Mouse (Mus musculus) embryonic facial prominence, embryonic 11.5 days (tissue): ENCODE measurements around the gene Kcnmb2. TPM values are rescaled to one million over a fixed set of nuclear protein-coding genes. Genes with fewer than 3 reads are reported as not detected.

Source experiments
- ATAC-seq: fragments of 200-750 bp; cut with Nextera tagmentation; replicated peaks from 2 replicates; pipeline ENCODE4 v1.8.0; 2017; ENCODE audit warnings: low read depth; ENCODE audit not compliant: insufficient number of reproducible peaks, low FRiP score, low TSS enrichment
- DNase-seq: peaks from one replicate; pipeline ENCODE4 v3.0.0-alpha.2; 2015; ENCODE audit warnings: low spot score
- H3K27ac ChIP-seq: fragments of 300-500 bp; sonication (generic); replicated peaks from 2 replicates; pipeline ENCODE4 v1.5.1; 2014; ENCODE audit warnings: mild to moderate bottlenecking, low read depth, low read length, control low read depth
- H3K27me3 ChIP-seq: fragments of 300-500 bp; sonication (generic); 2 replicates; pipeline ENCODE4 v1.6.1; 2014; ENCODE audit warnings: mild to moderate bottlenecking, low read length, moderate library complexity, mixed read lengths; ENCODE audit not compliant: control insufficient read depth, insufficient read depth
- H3K36me3 ChIP-seq: fragments of 300-500 bp; sonication (generic); replicated peaks from 2 replicates; pipeline ENCODE4 v1.6.1; 2014; ENCODE audit warnings: low read depth, mild to moderate bottlenecking, low read length, moderate library complexity, mixed read lengths; ENCODE audit not compliant: control insufficient read depth, insufficient read depth
- H3K4me1 ChIP-seq: fragments of 300-500 bp; sonication (generic); 2 replicates; pipeline ENCODE4 v1.6.1; 2014; ENCODE audit warnings: low read length, mixed read lengths; ENCODE audit not compliant: control insufficient read depth, insufficient read depth
- H3K4me2 ChIP-seq: fragments of 300-500 bp; sonication (generic); 2 replicates; pipeline ENCODE4 v1.6.1; 2014; ENCODE audit warnings: low read depth, mild to moderate bottlenecking, control low read depth, low read length, moderate library complexity
- H3K4me3 ChIP-seq: fragments of 300-500 bp; sonication (generic); 2 replicates; pipeline ENCODE4 v1.5.1; 2014; ENCODE audit warnings: low read depth, low read length, control low read depth
- H3K9ac ChIP-seq: fragments of 300-500 bp; sonication (generic); replicated peaks from 2 replicates; pipeline ENCODE4 v1.6.1; 2014; ENCODE audit warnings: mild to moderate bottlenecking, control low read depth, low read length
- H3K9me3 ChIP-seq: fragments of 300-500 bp; sonication (generic); replicated peaks from 2 replicates; pipeline ENCODE4 v1.6.1; 2016; ENCODE audit warnings: mild to moderate bottlenecking, low read length, inconsistent platforms, mixed read lengths; ENCODE audit not compliant: control insufficient read depth
- WGBS: fragments of 180-500 bp; shearing (Covaris S2); extraction: QIAGEN DNeasy Blood & Tissue Kit; methylation state at CpG from one replicate; pipeline ENCODE4 v1.1.7; 2014; 5-methylcytosine and 5-hydroxymethylcytosine counted together
- polyA plus RNA-seq: library from polyadenylated mRNA; unstranded; fragments of >200 nt; fragmentation: Nextera tagmentation; extraction: Ambion mirVana; gene quantifications from 2 replicates; pipeline ENCODE4 v1.2.1, GENCODE M21; 2014

Gene Kcnmb2
- polyA plus RNA-seq, 1 experiment from 2014 or later: 9.4 TPM

DNA sequence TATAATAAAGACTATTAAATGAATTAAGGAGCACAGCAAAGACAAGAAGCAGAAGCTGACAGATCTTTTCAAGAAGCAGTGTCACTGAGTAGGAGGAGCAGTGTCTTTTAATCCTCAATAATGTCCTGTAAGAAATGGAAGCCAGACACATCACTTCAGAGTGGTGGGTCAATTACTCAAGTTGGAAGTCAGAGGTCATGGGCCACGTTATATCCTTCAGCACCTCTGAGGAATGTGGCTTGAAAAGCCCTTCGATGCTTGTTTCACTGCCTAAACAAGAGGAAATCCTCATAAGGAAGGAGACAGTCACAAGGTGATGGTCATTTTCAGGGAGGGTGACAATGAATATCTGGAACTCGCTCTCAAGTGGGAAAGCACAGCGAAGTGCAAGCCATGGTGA is 223.1 kb downstream of the Kcnmb2 start:
- H3K4me3 ChIP-seq: no peak overlapping the region
- no peak for ATAC-seq
- no peak overlapping the region for H3K9ac ChIP-seq
- DNase-seq: no peak
- no peaks in the 10 kb centered on the region for H3K36me3 ChIP-seq
- no peak overlapping the region for H3K4me2 ChIP-seq
- 52% methylated on average over 4 of the region's 4 CpGs for WGBS
- no peak overlapping the region for H3K27ac ChIP-seq
- H3K4me1 ChIP-seq: no peaks in the 10 kb centered on the region
- H3K9me3 ChIP-seq: no peaks in the 10 kb centered on the region
- no peaks in the 10 kb centered on the region for H3K27me3 ChIP-seq

GRCm38 (mm10) chr3:32128391-32128790 is 226.1 kb downstream of the Kcnmb2 start:
- DNase-seq: no peak
- Histone ChIP-seq H3K4me3 (no peak overlapping the region), H3K4me2 (no peak overlapping the region), H3K9me3 (no peaks in the 10 kb centered on the region), H3K27ac (no peak overlapping the region), H3K27me3 (no peaks in the 10 kb centered on the region), H3K36me3 (no peaks in the 10 kb centered on the region), H3K9ac (no peak overlapping the region), H3K4me1 (no peaks in the 10 kb centered on the region)
- ATAC-seq: no peak
- WGBS: 3% methylated on average over 5 of the region's 5 CpGs

DNA sequence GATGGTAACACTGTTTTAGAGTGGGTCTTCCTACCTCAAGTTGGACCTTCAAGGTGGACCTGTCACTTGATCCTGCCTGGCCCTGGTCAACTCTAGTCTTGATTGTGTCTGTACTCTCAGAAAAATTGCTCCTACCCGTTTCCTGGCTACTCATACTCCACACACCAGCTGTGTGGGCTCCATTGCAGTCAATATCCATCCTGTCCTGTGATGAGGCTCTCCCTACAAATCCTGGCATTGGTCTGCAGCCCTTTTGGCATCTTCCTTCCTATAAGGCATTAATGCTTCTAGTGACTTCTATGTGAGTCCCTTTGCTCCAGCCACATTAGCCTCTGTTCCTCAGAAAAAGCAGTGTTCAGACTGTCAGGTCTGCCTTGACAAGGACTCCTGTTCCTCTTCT is 228.4 kb downstream of the Kcnmb2 start:
- Histone ChIP-seq H3K36me3 (no peaks in the 10 kb centered on the region), H3K27me3 (no peaks in the 10 kb centered on the region), H3K4me3 (no peak overlapping the region), H3K4me1 (no peaks in the 10 kb centered on the region), H3K4me2 (no peak overlapping the region), H3K9ac (no peak overlapping the region), H3K27ac (no peak overlapping the region), H3K9me3 (no peaks in the 10 kb centered on the region)
- no peak for ATAC-seq
- no peak for DNase-seq
- 58% methylated on average over 1 of the region's 1 CpGs for WGBS

DNA sequence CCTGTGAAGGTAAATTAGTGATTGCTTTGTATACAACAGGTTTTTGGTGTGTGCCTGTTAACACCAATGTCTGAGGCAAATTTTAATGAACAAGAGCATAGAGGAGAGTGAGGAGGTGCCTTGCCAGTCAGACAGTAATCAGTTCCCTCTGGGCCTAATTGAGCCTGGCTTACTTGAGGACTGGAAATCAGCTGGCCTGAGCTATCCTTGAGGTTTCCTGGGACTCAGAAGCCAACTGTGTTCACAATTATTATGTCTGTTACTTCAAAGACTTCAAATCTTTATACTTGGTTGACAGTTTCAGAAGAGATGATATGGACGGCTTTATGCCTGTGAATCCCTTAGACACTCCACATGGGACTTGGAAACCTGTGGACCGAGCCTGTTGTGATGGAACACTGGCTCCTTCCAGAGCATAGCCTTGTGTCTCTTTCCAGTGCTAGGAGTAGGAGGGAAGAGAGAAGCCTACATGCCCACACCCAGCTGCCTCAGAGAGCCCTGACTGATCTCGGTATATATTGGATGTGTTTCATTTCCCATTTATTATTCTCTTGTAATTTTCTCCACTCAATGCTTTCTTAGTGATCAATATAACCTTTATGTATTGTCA is 230.2 kb downstream of the Kcnmb2 start:
- H3K36me3 ChIP-seq: no peaks in the 10 kb centered on the region
- 72% methylated on average over 3 of the region's 3 CpGs for WGBS

DNA sequence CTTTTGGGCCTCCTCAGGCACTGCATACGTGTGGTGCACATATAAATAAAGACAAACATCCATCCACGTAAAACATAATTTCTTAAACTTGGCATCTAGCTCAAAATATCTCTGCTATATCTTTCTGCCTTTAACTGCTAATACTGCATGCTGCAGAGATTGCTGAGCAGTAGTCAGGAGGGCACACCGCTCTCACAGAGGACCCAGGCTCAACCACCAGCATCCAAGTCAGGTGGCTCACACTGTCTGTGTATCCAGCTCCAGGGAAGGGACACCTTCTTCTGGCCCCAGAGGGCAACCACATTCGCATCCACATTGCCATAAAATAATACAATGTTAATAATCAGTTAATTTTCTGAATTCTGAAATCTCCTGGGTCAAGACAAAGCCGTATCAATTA is 241.9 kb downstream of the Kcnmb2 start:
- H3K9ac ChIP-seq: no peak overlapping the region
- H3K27ac ChIP-seq: no peak overlapping the region
- H3K36me3 ChIP-seq: no peaks in the 10 kb centered on the region
- no peaks in the 10 kb centered on the region for H3K9me3 ChIP-seq
- 93% methylated on average over 5 of the region's 5 CpGs for WGBS
- no peaks in the 10 kb centered on the region for H3K4me1 ChIP-seq
- no peak overlapping the region for H3K4me3 ChIP-seq
- no peaks in the 10 kb centered on the region for H3K27me3 ChIP-seq
- no peak for ATAC-seq
- H3K4me2 ChIP-seq: no peak overlapping the region
- no peak for DNase-seq

More for the DNA sequence above, 230.2 kb downstream of the Kcnmb2 start:
- no peak overlapping the region for H3K4me2 ChIP-seq
- H3K27ac ChIP-seq: no peak overlapping the region
- H3K4me3 ChIP-seq: no peak overlapping the region
- H3K9ac ChIP-seq: no peak overlapping the region
- DNase-seq: peak; percentile 6
- no peaks in the 10 kb centered on the region for H3K9me3 ChIP-seq
- ATAC-seq: no peak
- H3K27me3 ChIP-seq: no peaks in the 10 kb centered on the region
- H3K4me1 ChIP-seq: no peaks in the 10 kb centered on the region

DNA sequence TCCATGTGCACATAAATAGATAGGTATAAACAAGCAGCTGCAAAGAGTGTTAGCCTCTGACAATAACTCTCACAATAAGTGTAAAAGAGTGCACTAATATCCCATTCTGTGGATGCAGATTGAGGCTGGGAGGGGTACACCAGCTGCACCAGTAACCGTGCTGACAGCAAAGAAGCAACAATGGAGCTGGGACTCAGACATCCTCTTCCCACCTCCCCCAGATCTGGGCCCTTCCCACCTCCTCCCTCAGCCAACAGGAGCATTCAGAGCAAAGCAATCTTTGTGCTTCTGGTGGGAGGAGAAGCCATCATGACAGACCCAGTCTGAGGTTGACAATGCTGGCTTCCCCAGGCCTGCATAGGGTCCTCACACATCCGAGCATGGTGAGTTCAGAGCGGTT is 242.3 kb downstream of the Kcnmb2 start:
- no peak overlapping the region for H3K4me3 ChIP-seq
- no peak overlapping the region for H3K4me2 ChIP-seq
- no peak overlapping the region for H3K27ac ChIP-seq
- H3K27me3 ChIP-seq: no peaks in the 10 kb centered on the region
- ATAC-seq (no peak), DNase-seq (no peak)
- no peak overlapping the region for H3K9ac ChIP-seq
- no peaks in the 10 kb centered on the region for H3K9me3 ChIP-seq
- H3K36me3 ChIP-seq: no peaks in the 10 kb centered on the region
- 84% methylated on average over 3 of the region's 3 CpGs for WGBS
- no peaks in the 10 kb centered on the region for H3K4me1 ChIP-seq

- no peak for DNase-seq
- ATAC-seq: no peak
- Histone ChIP-seq H3K4me1 (no peaks in the 10 kb centered on the region), H3K27me3 (no peaks in the 10 kb centered on the region), H3K9me3 (no peaks in the 10 kb centered on the region), H3K4me2 (no peak overlapping the region), H3K9ac (no peak overlapping the region), H3K4me3 (no peak overlapping the region), H3K27ac (no peak overlapping the region), H3K36me3 (no peaks in the 10 kb centered on the region)
- WGBS: 92% methylated on average over 4 of the region's 4 CpGs
These were observed 245.4 kb downstream of the Kcnmb2 start for GRCm38 (mm10) chr3:32147739-32148138.

DNA sequence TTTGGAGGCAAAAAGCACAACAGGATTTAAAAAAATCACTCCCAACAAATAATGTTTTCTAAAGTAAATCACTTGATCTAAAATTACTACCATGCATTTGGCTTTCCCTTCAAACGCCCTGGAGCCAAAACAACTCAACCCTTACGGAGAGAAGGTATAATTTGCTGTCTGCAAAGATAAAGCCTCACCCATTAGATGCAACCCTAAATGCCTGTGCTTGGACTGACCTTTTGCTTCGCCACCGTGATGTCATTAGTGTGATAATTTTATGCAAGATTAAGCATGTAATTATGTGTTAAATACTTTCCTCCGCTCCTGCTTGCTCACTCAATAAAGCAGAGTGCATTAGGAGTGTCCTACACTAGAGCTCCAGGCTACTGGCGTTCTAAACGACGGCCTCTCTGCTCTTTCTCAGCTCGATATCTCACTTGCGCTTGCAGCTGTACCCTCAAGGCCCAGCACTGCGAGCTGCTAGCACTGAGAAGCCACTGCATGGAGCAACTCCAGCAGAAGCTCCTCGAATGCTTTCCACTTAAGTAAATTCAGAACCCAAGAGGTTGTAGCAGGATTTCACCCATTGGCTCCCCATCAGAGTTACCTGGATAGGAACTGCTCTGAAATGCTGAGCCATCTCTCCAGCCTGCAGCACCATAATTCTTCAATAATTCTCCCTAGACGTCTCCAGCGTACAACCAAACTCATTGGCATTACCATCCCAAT is 247.7 kb downstream of the Kcnmb2 start:
- H3K4me2 ChIP-seq: no peak overlapping the region
- DNase-seq (no peak), ATAC-seq (no peak)
- H3K4me3 ChIP-seq: no peak overlapping the region
- no peak overlapping the region for H3K27ac ChIP-seq
- H3K27me3 ChIP-seq: no peaks in the 10 kb centered on the region
- H3K36me3 ChIP-seq: no peaks in the 10 kb centered on the region
- no peaks in the 10 kb centered on the region for H3K9me3 ChIP-seq
- H3K4me1 ChIP-seq: no peaks in the 10 kb centered on the region
- no peak overlapping the region for H3K9ac ChIP-seq
- WGBS: 50% methylated on average over 14 of the region's 14 CpGs
